Mouse (Mus musculus): ENCODE data around the gene Hyal3.

DNA sequence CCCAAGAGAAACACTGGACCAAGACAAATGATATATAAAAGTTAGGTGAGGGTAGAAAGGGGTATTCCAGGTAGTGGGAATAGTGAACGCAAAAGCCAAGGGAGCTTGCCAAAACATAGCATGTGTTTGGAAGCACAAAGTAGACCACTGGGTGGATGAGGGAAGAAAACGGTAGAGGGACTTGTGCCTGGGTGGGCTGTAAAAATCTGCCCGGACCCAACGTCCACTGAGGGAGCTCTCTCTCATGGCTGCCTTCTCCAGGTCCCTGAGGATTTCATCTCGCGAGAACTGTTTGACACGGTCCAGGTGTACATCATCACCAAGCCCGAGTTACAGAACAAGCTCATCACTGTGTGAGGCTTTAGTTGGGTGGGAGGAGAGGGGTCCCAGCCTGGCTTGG is 37.9 kb upstream of the Hyal3 start:
- TF ChIP-seq CTCF (IDR thresholded peaks at IDR 0.05; ENCODE audit: low read depth) (no peak), EP300 (optimal IDR thresholded peaks at IDR 0.05) (no peak)

Data from stomach, postnatal 0 days (tissue).